Mouse (Mus musculus) E14TG2a.4 (cell line): ENCODE results near the gene Olfr853.

ENCODE experiments used
- H3K27me3 ChIP-seq: 2 replicates; pipeline ENCODE4 v1.6.1; 2014; ENCODE audit warnings: low read length, control low read depth; ENCODE audit not compliant: insufficient read depth
- H3K36me3 ChIP-seq: 2 replicates; pipeline ENCODE4 v1.6.1; 2014; ENCODE audit warnings: low read length, control low read depth; ENCODE audit not compliant: insufficient read depth
- H3K4me1 ChIP-seq: replicated peaks from 2 replicates; pipeline ENCODE4 v1.6.1; 2014; ENCODE audit warnings: low read depth, low read length, control low read depth
- H3K4me3 ChIP-seq: replicated peaks from 2 replicates; pipeline ENCODE4 v1.5.1; 2014; ENCODE audit warnings: mild to moderate bottlenecking, low read length
- H3K9me3 ChIP-seq: 2 replicates; pipeline ENCODE4 v1.6.1; 2014; ENCODE audit warnings: low read length, control low read depth
- CTCF ChIP-seq: conservative IDR thresholded peaks from 2 replicates; pipeline ENCODE4 v1.5.1; 2014; ENCODE audit warnings: low read length
- NANOG ChIP-seq: IDR thresholded peaks from 2 replicates; pipeline ENCODE4 v1.6.1; 2014; ENCODE audit warnings: borderline replicate concordance, low read length, mixed read lengths
- POU5F1 ChIP-seq: IDR thresholded peaks from 2 replicates; pipeline ENCODE4 v1.6.1; 2014; ENCODE audit warnings: low read length, borderline replicate concordance

The Olfr853 gene

GRCm38 (mm10) chr9:19540976-19541375 lies at the start of gene Olfr853:
Gene Olfr853, minus strand, starts transcription at chr9:19541076.
- no peak for TF ChIP-seq NANOG
- TF ChIP-seq CTCF, result no peak
- TF ChIP-seq POU5F1, result no peak
- no peaks in the 10 kb centered on the region for H3K9me3 ChIP-seq

GRCm38 (mm10) chr9:19582317-19582716 lies 41.4 kb upstream of the Olfr853 start, which contains the start of gene Olfr855:
Gene Olfr855, plus strand, starts transcription at chr9:19582617.
- H3K36me3 ChIP-seq, result no peaks in the 10 kb centered on the region
- H3K27me3 ChIP-seq, result no peaks in the 10 kb centered on the region
- no peak for TF ChIP-seq POU5F1
- no peak for TF ChIP-seq NANOG
- no peak for TF ChIP-seq CTCF
- H3K4me1 ChIP-seq, result no peaks in the 10 kb centered on the region
- H3K4me3 ChIP-seq, result no peak within 1 kb of the TSS
- no peaks in the 10 kb centered on the region for H3K9me3 ChIP-seq

More at GRCm38 (mm10) chr9:19540976-19541375, at the start of gene Olfr853:
- Histone ChIP-seq H3K36me3 (no peaks in the 10 kb centered on the region), H3K4me3 (no peak within 1 kb of the TSS), H3K27me3 (no peaks in the 10 kb centered on the region), H3K4me1 (no peaks in the 10 kb centered on the region)

GRCm38 (mm10) chr9:19567282-19567681 lies 26.4 kb upstream of the Olfr853 start, which contains the start of gene Olfr854:
Gene Olfr854, minus strand, starts transcription at chr9:19567382.
- no peaks in the 10 kb centered on the region for H3K27me3 ChIP-seq
- H3K36me3 ChIP-seq, result no peaks in the 10 kb centered on the region
- H3K9me3 ChIP-seq, result no peaks in the 10 kb centered on the region
- TF ChIP-seq NANOG (no peak), CTCF (no peak), POU5F1 (no peak)
- no peak within 1 kb of the TSS for H3K4me3 ChIP-seq
- no peaks in the 10 kb centered on the region for H3K4me1 ChIP-seq

GRCm38 (mm10) chr9:19492995-19493394 lies 47.9 kb downstream of the Olfr853 start, which contains the start of gene Olfr851:
Gene Olfr851, plus strand, starts transcription at chr9:19493295.
- no peaks in the 10 kb centered on the region for H3K4me1 ChIP-seq
- no peaks in the 10 kb centered on the region for H3K36me3 ChIP-seq
- no peaks in the 10 kb centered on the region; the same call in 1 of the 2 replicates for H3K9me3 ChIP-seq
- H3K4me3 ChIP-seq, result no peak within 1 kb of the TSS
- H3K27me3 ChIP-seq, result no peaks in the 10 kb centered on the region
- TF ChIP-seq NANOG, result no peak
- no peak for TF ChIP-seq CTCF
- TF ChIP-seq POU5F1, result no peak
